Mouse (Mus musculus) forebrain, embryonic 13.5 days (tissue): Measurements from ENCODE around the gene Bnip2. TPM values are rescaled to one million over a fixed set of nuclear protein-coding genes. Genes with fewer than 3 reads are reported as not detected.

Experiments
- ATAC-seq: fragments of 200-750 bp; cut with Nextera tagmentation; 2 replicates; pipeline ENCODE4 v1.8.0; 2017
- H3K27ac ChIP-seq: fragments of 300-500 bp; sonication (generic); 2 replicates; pipeline ENCODE4 v1.5.1; 2015; ENCODE audit warnings: inconsistent platforms, mild to moderate bottlenecking, moderate library complexity
- H3K27me3 ChIP-seq: fragments of 300-500 bp; sonication (generic); 2 replicates; pipeline ENCODE4 v1.6.1; 2015; ENCODE audit warnings: mild to moderate bottlenecking, inconsistent platforms
- H3K36me3 ChIP-seq: fragments of 300-500 bp; sonication (generic); 2 replicates; pipeline ENCODE4 v1.6.1; 2015; ENCODE audit warnings: mild to moderate bottlenecking, inconsistent platforms; ENCODE audit not compliant: poor library complexity, severe bottlenecking
- H3K4me1 ChIP-seq: fragments of 300-500 bp; sonication (generic); 2 replicates; pipeline ENCODE4 v1.6.1; 2015; ENCODE audit warnings: inconsistent platforms
- H3K4me2 ChIP-seq: fragments of 300-500 bp; sonication (generic); 2 replicates; pipeline ENCODE4 v1.6.1; 2015; ENCODE audit warnings: inconsistent platforms, mild to moderate bottlenecking, moderate library complexity
- H3K4me3 ChIP-seq: fragments of 300-500 bp; sonication (generic); 2 replicates; pipeline ENCODE4 v1.5.1; 2015; ENCODE audit warnings: mild to moderate bottlenecking, inconsistent platforms
- H3K9ac ChIP-seq: fragments of 300-500 bp; sonication (generic); 2 replicates; pipeline ENCODE4 v1.6.1; 2015; ENCODE audit warnings: mild to moderate bottlenecking, inconsistent platforms
- H3K9me3 ChIP-seq: fragments of 300-500 bp; sonication (generic); replicated peaks from 2 replicates; pipeline ENCODE4 v1.6.1; 2016; ENCODE audit warnings: inconsistent platforms
- WGBS: fragments of 180-500 bp; shearing (Covaris S2); methylation state at CpG from one replicate; pipeline ENCODE4 v1.1.7; 2015; 5-methylcytosine and 5-hydroxymethylcytosine counted together
- polyA plus RNA-seq: library from polyadenylated mRNA; unstranded; fragments of >200 nt; fragmentation: Nextera tagmentation; extraction: Ambion mirVana; gene quantifications from 2 replicates; pipeline ENCODE4 v1.2.1, GENCODE M21; 2015

Bnip2 gene
- polyA plus RNA-seq, 1 experiment from 2014 or later, result 104 TPM

- Histone ChIP-seq H3K4me1 (no peaks in the 10 kb centered on the region), H3K9me3 (no peaks in the 10 kb centered on the region), H3K36me3 (no peaks in the 10 kb centered on the region), H3K27me3 (no peaks in the 10 kb centered on the region), H3K27ac (no peak overlapping the region), H3K4me2 (no peak overlapping the region), H3K9ac (no peak overlapping the region), H3K4me3 (no peak overlapping the region)
- no peak for ATAC-seq
- 80% methylated on average over 6 of the region's 6 CpGs for WGBS
These were observed 50.5 kb downstream of the Bnip2 start for GRCm38 (mm10) chr9:70039597-70040385.

DNA sequence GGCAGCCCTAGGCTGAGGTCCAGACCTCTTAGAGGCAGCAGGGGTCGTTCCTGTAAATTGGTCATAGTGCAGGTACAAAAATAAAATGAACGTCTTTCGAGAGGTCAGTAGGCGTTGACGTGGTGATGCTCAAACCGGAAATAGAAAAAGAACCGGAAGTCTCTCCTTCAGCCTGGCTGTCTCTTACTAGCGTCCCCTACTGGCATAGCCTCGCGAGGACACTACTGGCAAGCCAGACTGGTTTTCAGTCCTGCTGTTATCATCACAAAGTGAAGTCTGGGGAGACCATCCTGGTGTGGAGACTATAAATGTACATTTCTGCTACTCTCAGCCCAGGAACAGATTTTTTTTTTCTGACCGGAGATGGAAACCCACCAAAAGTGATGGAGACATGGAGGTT lies 51.3 kb downstream of the Bnip2 start:
- Histone ChIP-seq H3K36me3 (no peaks in the 10 kb centered on the region), H3K27ac (no peak overlapping the region), H3K9me3 (no peaks in the 10 kb centered on the region), H3K4me2 (no peak overlapping the region), H3K9ac (no peak overlapping the region), H3K4me3 (no peak overlapping the region), H3K4me1 (no peaks in the 10 kb centered on the region), H3K27me3 (no peaks in the 10 kb centered on the region)
- no peak for ATAC-seq
- 86% methylated on average over 11 of the region's 11 CpGs for WGBS

DNA sequence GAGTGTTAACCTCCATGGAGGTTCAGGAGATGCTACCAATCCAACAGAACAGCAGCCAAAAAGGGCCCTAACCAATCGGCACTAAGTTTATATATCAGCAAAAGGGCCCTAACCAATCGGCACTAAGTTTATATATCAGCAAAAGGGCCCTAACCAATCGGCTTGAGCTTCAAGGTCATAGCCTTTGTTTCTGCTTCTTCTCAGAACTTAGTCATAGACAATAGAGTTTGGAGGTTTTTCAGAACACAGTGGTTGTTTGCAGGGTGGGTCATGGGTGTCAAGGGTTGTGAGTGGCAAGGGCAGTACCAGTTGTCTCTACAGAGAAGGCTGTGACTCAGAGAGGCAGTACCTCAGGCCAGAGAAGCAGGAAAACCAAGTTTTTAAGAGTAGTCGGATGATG lies 52.9 kb downstream of the Bnip2 start:
- H3K4me2 ChIP-seq, result no peak overlapping the region
- WGBS, result 94% methylated on average over 4 of the region's 4 CpGs
- no peak overlapping the region for H3K27ac ChIP-seq
- no peaks in the 10 kb centered on the region for H3K27me3 ChIP-seq
- H3K9ac ChIP-seq, result no peak overlapping the region
- no peaks in the 10 kb centered on the region for H3K9me3 ChIP-seq
- no peak for ATAC-seq
- no peak overlapping the region for H3K4me3 ChIP-seq
- H3K36me3 ChIP-seq, result no peaks in the 10 kb centered on the region
- no peaks in the 10 kb centered on the region for H3K4me1 ChIP-seq

DNA sequence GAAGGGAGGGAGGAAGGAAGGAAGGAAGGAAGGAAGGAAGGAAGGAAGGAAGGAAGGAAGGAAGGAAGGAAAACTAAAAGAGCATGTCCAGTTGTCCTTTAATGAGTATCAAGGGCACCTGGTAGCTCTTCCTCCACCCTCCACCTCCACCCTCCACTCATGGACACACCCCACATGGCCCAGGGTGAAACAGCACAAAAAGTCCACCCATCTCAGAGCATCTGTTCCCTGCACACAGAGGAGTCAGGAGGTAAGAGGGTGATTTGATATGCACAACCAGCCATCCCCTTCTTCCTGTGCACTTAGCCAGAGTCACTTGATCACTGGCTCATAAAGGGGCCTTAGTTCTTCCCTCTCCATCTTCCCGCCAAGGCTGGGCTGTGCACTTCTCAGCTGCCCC lies 53.7 kb downstream of the Bnip2 start:
- Histone ChIP-seq H3K9me3 (no peaks in the 10 kb centered on the region), H3K4me1 (no peaks in the 10 kb centered on the region), H3K4me3 (no peak overlapping the region), H3K27ac (no peak overlapping the region), H3K27me3 (no peaks in the 10 kb centered on the region), H3K36me3 (no peaks in the 10 kb centered on the region), H3K4me2 (no peak overlapping the region), H3K9ac (no peak overlapping the region)
- 71% methylated on average over 1 of the region's 1 CpGs for WGBS
- no peak for ATAC-seq

DNA sequence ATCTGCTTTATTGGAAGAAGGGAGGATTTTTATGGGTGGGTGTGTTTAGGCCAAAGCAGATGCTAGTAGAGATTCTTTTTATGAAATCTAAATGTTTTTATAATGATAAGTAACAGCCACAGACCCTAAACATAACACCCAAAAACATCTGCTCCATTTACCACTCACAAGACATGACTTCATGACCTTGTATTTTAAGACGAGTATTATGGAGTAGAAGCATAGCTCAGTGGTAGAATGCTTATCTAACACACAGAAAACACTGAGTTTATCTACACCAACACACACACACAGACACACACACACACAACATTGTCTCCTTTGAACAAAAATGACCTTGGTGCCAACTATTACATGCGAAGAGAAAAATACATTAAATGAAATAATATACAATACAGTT lies 55.6 kb downstream of the Bnip2 start:
- ATAC-seq, result no peak
- no peaks in the 10 kb centered on the region for H3K27me3 ChIP-seq
- no peaks in the 10 kb centered on the region for H3K36me3 ChIP-seq
- WGBS, result 83% methylated on average over 2 of the region's 2 CpGs
- H3K9ac ChIP-seq, result no peak overlapping the region
- H3K9me3 ChIP-seq, result no peaks in the 10 kb centered on the region
- no peaks in the 10 kb centered on the region; the same call in none of the 2 replicates for H3K4me1 ChIP-seq
- H3K4me2 ChIP-seq, result no peak overlapping the region
- H3K4me3 ChIP-seq, result no peak overlapping the region
- no peak overlapping the region for H3K27ac ChIP-seq

DNA sequence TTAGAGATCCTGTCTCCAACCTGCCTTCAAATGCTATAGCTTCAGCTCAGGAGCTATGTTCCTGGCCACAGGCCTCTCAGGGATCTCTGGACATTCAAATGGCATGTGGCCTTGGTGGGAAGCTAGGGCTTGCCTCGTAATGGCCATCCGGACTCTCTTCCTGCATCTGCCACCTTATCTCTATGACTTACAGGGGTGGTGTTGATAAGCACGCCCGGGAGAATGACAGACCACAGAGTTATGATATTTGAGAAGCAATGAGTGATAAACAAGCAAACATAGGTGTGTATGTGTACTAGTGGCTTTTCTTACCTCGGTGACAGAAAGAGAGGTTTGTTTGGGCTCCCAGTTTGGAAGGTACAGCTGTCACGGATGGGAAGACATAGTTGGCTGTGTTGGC lies 57.0 kb downstream of the Bnip2 start:
- H3K9me3 ChIP-seq, result no peaks in the 10 kb centered on the region
- H3K4me1 ChIP-seq, result peaks cover 2% of the 10 kb centered on the region
- no peak overlapping the region for H3K4me3 ChIP-seq
- no peak overlapping the region for H3K27ac ChIP-seq
- WGBS, result 93% methylated on average over 6 of the region's 6 CpGs
- no peak overlapping the region for H3K9ac ChIP-seq
- no peak overlapping the region for H3K4me2 ChIP-seq
- ATAC-seq, result no peak
- no peaks in the 10 kb centered on the region for H3K27me3 ChIP-seq
- H3K36me3 ChIP-seq, result no peaks in the 10 kb centered on the region

- no peaks in the 10 kb centered on the region for H3K27me3 ChIP-seq
- WGBS, result 59% methylated on average over 3 of the region's 3 CpGs
- H3K9ac ChIP-seq, result no peak overlapping the region
- H3K4me3 ChIP-seq, result no peak overlapping the region
- no peak overlapping the region for H3K4me2 ChIP-seq
- H3K36me3 ChIP-seq, result no peaks in the 10 kb centered on the region
- peaks cover 2% of the 10 kb centered on the region for H3K4me1 ChIP-seq
- ATAC-seq, result no peak
- no peaks in the 10 kb centered on the region for H3K9me3 ChIP-seq
- H3K27ac ChIP-seq, result no peak overlapping the region
These were observed 58.6 kb downstream of the Bnip2 start for GRCm38 (mm10) chr9:70047839-70048238.

- 28% methylated on average over 5 of the region's 5 CpGs for WGBS
- Histone ChIP-seq H3K4me1 (peaks cover 2% of the 10 kb centered on the region), H3K27me3 (no peaks in the 10 kb centered on the region), H3K4me2 (no peak overlapping the region), H3K27ac (no peak overlapping the region), H3K9me3 (no peaks in the 10 kb centered on the region), H3K9ac (no peak overlapping the region), H3K4me3 (no peak overlapping the region), H3K36me3 (no peaks in the 10 kb centered on the region)
- ATAC-seq, result no peak
These were observed 59.0 kb downstream of the Bnip2 start for GRCm38 (mm10) chr9:70048280-70048679.

- no peak overlapping the region for H3K9ac ChIP-seq
- ATAC-seq, result no peak
- no peaks in the 10 kb centered on the region for H3K27me3 ChIP-seq
- H3K4me1 ChIP-seq, result peaks cover 2% of the 10 kb centered on the region
- no peak overlapping the region for H3K4me2 ChIP-seq
- no peaks in the 10 kb centered on the region for H3K36me3 ChIP-seq
- 55% methylated on average over 6 of the region's 6 CpGs for WGBS
- H3K4me3 ChIP-seq, result no peak overlapping the region
- H3K9me3 ChIP-seq, result no peaks in the 10 kb centered on the region
- no peak overlapping the region for H3K27ac ChIP-seq
These were observed 59.6 kb downstream of the Bnip2 start for GRCm38 (mm10) chr9:70048751-70049415.

GRCm38 (mm10) chr9:70049416-70049783 lies 60.1 kb downstream of the Bnip2 start:
- no peak for ATAC-seq
- no peak overlapping the region for H3K27ac ChIP-seq
- H3K9ac ChIP-seq, result no peak overlapping the region

DNA sequence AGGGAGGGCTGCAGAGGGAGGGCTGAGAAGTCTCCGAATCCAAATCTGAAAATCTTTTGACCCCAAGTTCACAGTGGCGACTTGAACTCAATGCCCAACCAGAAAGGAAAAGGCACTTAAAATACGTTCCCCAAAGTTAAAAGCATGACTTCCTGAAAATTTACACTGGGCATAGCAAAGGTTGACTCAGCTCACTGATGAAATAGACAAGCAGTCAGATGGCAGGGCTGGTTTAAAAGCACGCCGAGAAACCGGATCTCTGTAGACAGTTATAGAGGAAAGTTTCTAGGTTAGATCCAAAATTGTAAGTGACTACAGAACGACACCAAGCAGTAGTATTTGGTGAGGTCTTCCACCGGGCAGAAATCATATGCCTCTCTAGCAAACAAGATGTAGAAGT lies 60.6 kb downstream of the Bnip2 start:
- no peak overlapping the region for H3K4me3 ChIP-seq
- no peak overlapping the region for H3K4me2 ChIP-seq
- no peak overlapping the region for H3K9ac ChIP-seq
- H3K27ac ChIP-seq, result no peak overlapping the region
- H3K36me3 ChIP-seq, result no peaks in the 10 kb centered on the region
- ATAC-seq, result no peak
- peaks cover 2% of the 10 kb centered on the region for H3K4me1 ChIP-seq
- H3K9me3 ChIP-seq, result no peaks in the 10 kb centered on the region
- WGBS, result 53% methylated on average over 8 of the region's 8 CpGs
- no peaks in the 10 kb centered on the region for H3K27me3 ChIP-seq

More at GRCm38 (mm10) chr9:70049416-70049783, 60.1 kb downstream of the Bnip2 start:
- Histone ChIP-seq H3K4me1 (peaks cover 2% of the 10 kb centered on the region), H3K4me2 (no peak overlapping the region), H3K9me3 (no peaks in the 10 kb centered on the region), H3K27me3 (no peaks in the 10 kb centered on the region), H3K4me3 (no peak overlapping the region), H3K36me3 (no peaks in the 10 kb centered on the region)
- 17% methylated on average over 3 of the region's 3 CpGs for WGBS

GRCm38 (mm10) chr9:70052730-70053129 lies 63.5 kb downstream of the Bnip2 start:
- no peak for ATAC-seq
- Histone ChIP-seq H3K27ac (no peak overlapping the region), H3K4me2 (no peak overlapping the region), H3K4me1 (peaks cover 2% of the 10 kb centered on the region), H3K36me3 (no peaks in the 10 kb centered on the region), H3K4me3 (no peak overlapping the region), H3K27me3 (no peaks in the 10 kb centered on the region), H3K9me3 (no peaks in the 10 kb centered on the region), H3K9ac (no peak overlapping the region)
- WGBS, result 79% methylated on average over 3 of the region's 3 CpGs
